Mouse (Mus musculus) testis, adult 2 months (tissue): Measurements from ENCODE around the gene Pcnx2.
A peak's percentile ranks its signal among the peaks of the same experiment; 100 is the strongest.

Source experiments
- CTCF ChIP-seq: fragments of 200-500 bp; IDR thresholded peaks from 2 replicates; pipeline ENCODE4 v1.5.1; 2012; ENCODE audit warnings: low read depth, mild to moderate bottlenecking, inconsistent platforms, low read length, moderate library complexity; ENCODE audit not compliant: control insufficient read depth, insufficient read depth, insufficient replicate concordance
- POLR2A ChIP-seq: fragments of 200-500 bp; IDR thresholded peaks from 2 replicates; pipeline ENCODE4 v1.6.1; 2012; ENCODE audit warnings: low read depth, mild to moderate bottlenecking, inconsistent platforms, low read length, moderate library complexity; ENCODE audit not compliant: control insufficient read depth

GRCm38 (mm10) chr8:125935649-125936048 lies 37.5 kb upstream of the Pcnx2 start:
- TF ChIP-seq CTCF (peak; percentile 63; the same call in 1 of the 2 replicates), POLR2A (no peak)
